Mouse (Mus musculus): ENCODE measurements around the gene Tmem39a. TPM values are rescaled to one million over a fixed set of nuclear protein-coding genes. Genes with fewer than 3 reads are reported as not detected.

The Tmem39a gene
- polyA plus RNA-seq, 1 experiment from 2014 or later, result 131 TPM

Other genes with a start within 250 kb of the Tmem39a start
- gene Maats1, start 216.6 kb upstream of the Tmem39a start, polyA plus RNA-seq (2016; fragmentation: Nextera tagmentation; extraction: Ambion mirVana), result 0.08 and 0.32 TPM in 2 replicates
- 110 and 111 TPM in 2 replicates for gene Cox17, start 211.7 kb upstream of the Tmem39a start, polyA plus RNA-seq (2016; fragmentation: Nextera tagmentation; extraction: Ambion mirVana)
- gene Gm21987, start 211.7 kb upstream of the Tmem39a start, polyA plus RNA-seq (2016; fragmentation: Nextera tagmentation; extraction: Ambion mirVana), result not detected in 2 replicates
- 1.4 and 1.9 TPM in 2 replicates for gene Popdc2, start 196.5 kb upstream of the Tmem39a start, polyA plus RNA-seq (2016; fragmentation: Nextera tagmentation; extraction: Ambion mirVana)
- gene Pla1a, start 125.6 kb upstream of the Tmem39a start, polyA plus RNA-seq (2016; fragmentation: Nextera tagmentation; extraction: Ambion mirVana), result 0.14 and 0.19 TPM in 2 replicates
- gene Adprh, start 106.0 kb upstream of the Tmem39a start, polyA plus RNA-seq (2016; fragmentation: Nextera tagmentation; extraction: Ambion mirVana), result 144 and 151 TPM in 2 replicates
- gene Cd80, start 103.1 kb upstream of the Tmem39a start, polyA plus RNA-seq (2016; fragmentation: Nextera tagmentation; extraction: Ambion mirVana), result 0.51 and 0.53 TPM in 2 replicates
- gene Timmdc1, start 36.0 kb upstream of the Tmem39a start, polyA plus RNA-seq (2016; fragmentation: Nextera tagmentation; extraction: Ambion mirVana), result 29.2 and 31.0 TPM in 2 replicates
- gene Poglut1, start 8.4 kb upstream of the Tmem39a start, polyA plus RNA-seq (2016; fragmentation: Nextera tagmentation; extraction: Ambion mirVana), result 78.8 and 84.8 TPM in 2 replicates
- gene Arhgap31, start 154.6 kb downstream of the Tmem39a start, polyA plus RNA-seq (2016; fragmentation: Nextera tagmentation; extraction: Ambion mirVana), result 14.3 and 16.5 TPM in 2 replicates
- 30.5 and 32.2 TPM in 2 replicates for gene B4galt4, start 183.6 kb downstream of the Tmem39a start, polyA plus RNA-seq (2016; fragmentation: Nextera tagmentation; extraction: Ambion mirVana)
- gene Upk1b, start 241.6 kb downstream of the Tmem39a start, polyA plus RNA-seq (2016; fragmentation: Nextera tagmentation; extraction: Ambion mirVana), result 2.8 and 3.1 TPM in 2 replicates